Mouse (Mus musculus) myocyte (in vitro differentiated cells): ENCODE results near the gene Wdhd1. TPM values are rescaled to one million over a fixed set of nuclear protein-coding genes. Genes with fewer than 3 reads are reported as not detected.

Experiments
- H3K27me3 ChIP-seq: one replicate; pipeline ENCODE4 v1.6.1; 2011; ENCODE audit not compliant: control insufficient read depth, insufficient read depth, insufficient read length
- H3K36me3 ChIP-seq: one replicate; pipeline ENCODE4 v1.6.1; 2011; ENCODE audit not compliant: control insufficient read depth, insufficient read depth
- H3K4me2 ChIP-seq: one replicate; pipeline ENCODE4 v1.6.1; 2011; ENCODE audit warnings: low read depth, control low read depth
- H3K4me3 ChIP-seq: one replicate; pipeline ENCODE4 v1.5.1; 2011; ENCODE audit warnings: mild to moderate bottlenecking, control low read depth, moderate library complexity
- H3K79me2 ChIP-seq: one replicate; pipeline ENCODE4 v1.6.1; 2011; ENCODE audit not compliant: control insufficient read depth, insufficient read depth
- H3ac ChIP-seq: one replicate; pipeline ENCODE4 v1.6.1; 2011; ENCODE audit not compliant: control insufficient read depth, insufficient read length
- CEBPB ChIP-seq: IDR thresholded peaks from 2 replicates; pipeline ENCODE4 v1.6.1; 2011; ENCODE audit warnings: mild to moderate bottlenecking, moderate library complexity; ENCODE audit not compliant: poor library complexity, insufficient read depth, severe bottlenecking
- E2F4 ChIP-seq: IDR thresholded peaks from one replicate; pipeline ENCODE4 v1.6.1; 2011; ENCODE audit warnings: mild to moderate bottlenecking, control low read depth, moderate library complexity; ENCODE audit not compliant: insufficient read depth
- MAX ChIP-seq: IDR thresholded peaks from one replicate; pipeline ENCODE4 v1.6.1; 2011; ENCODE audit warnings: low read depth, mild to moderate bottlenecking, control low read depth
- MYOD1 ChIP-seq, 3 experiments: IDR thresholded peaks; one replicate each; pipeline ENCODE4 v1.6.1; 2011; ENCODE audit warnings: control low read depth in 2 of 3, low read depth in 2 of 3, mild to moderate bottlenecking in 2 of 3, moderate library complexity in 1 of 3; ENCODE audit not compliant: insufficient read length in 2 of 3, control insufficient read depth in 1 of 3
- MYOG ChIP-seq, 3 experiments: IDR thresholded peaks; one replicate each; pipeline ENCODE4 v1.6.1; 2011; ENCODE audit warnings: control low read depth in 2 of 3, low read depth in 2 of 3, mild to moderate bottlenecking in 2 of 3; ENCODE audit not compliant: insufficient read length in 2 of 3, control insufficient read depth in 1 of 3, insufficient read depth in 1 of 3
- POLR2A ChIP-seq: IDR thresholded peaks from one replicate; pipeline ENCODE4 v1.6.1; 2011; ENCODE audit warnings: low read depth, mild to moderate bottlenecking, control low read depth, moderate library complexity; ENCODE audit not compliant: insufficient read length
- POLR2AphosphoS2 ChIP-seq: IDR thresholded peaks from one replicate; pipeline ENCODE4 v1.6.1; 2011; ENCODE audit warnings: low read depth, control low read depth; ENCODE audit not compliant: insufficient read length
- REST ChIP-seq: IDR thresholded peaks from one replicate; pipeline ENCODE4 v1.6.1; 2011; ENCODE audit warnings: mild to moderate bottlenecking, control low read depth, moderate library complexity; ENCODE audit not compliant: insufficient read depth, insufficient read length
- SRF ChIP-seq: IDR thresholded peaks from one replicate; pipeline ENCODE4 v1.6.1; 2011; ENCODE audit warnings: low read depth; ENCODE audit not compliant: control insufficient read depth, insufficient read length
- TCF12 ChIP-seq: IDR thresholded peaks from one replicate; pipeline ENCODE4 v1.6.1; 2011; ENCODE audit warnings: mild to moderate bottlenecking, control low read depth; ENCODE audit not compliant: poor library complexity, insufficient read depth, severe bottlenecking
- TCF3 ChIP-seq: IDR thresholded peaks from one replicate; pipeline ENCODE4 v1.6.1; 2011; ENCODE audit warnings: low read depth, control low read depth; ENCODE audit not compliant: insufficient read length
- USF1 ChIP-seq: IDR thresholded peaks from one replicate; pipeline ENCODE4 v1.6.1; 2011; ENCODE audit warnings: low read depth, mild to moderate bottlenecking, control low read depth, moderate library complexity
- polyA plus RNA-seq: library from polyadenylated mRNA; unstranded; fragments of >200 nt; fragmentation: generic; extraction: Trizol; gene quantifications from one replicate; pipeline ENCODE4 v1.2.1, GENCODE M21; 2012; ENCODE audit warnings: missing spikeins

Gene Wdhd1
- polyA plus RNA-seq, 1 experiment: 2.1 TPM

GRCm38 (mm10) chr14:47309061-47309460 lies 32.4 kb upstream of the Wdhd1 start:
- TF ChIP-seq CEBPB (no peak), TCF12 (no peak), TCF3 (no peak), E2F4 (no peak), REST (no peak), POLR2AphosphoS2 (no peak), SRF (no peak), MAX (no peak), POLR2A (no peak), MYOG (IDR thresholded peaks at IDR 0.05; ENCODE audit: control insufficient read depth in 1 of 3, insufficient read depth in 1 of 3, insufficient read length in 2 of 3, low read depth in 2 of 3) (no peak), USF1 (no peak), MYOD1 (IDR thresholded peaks at IDR 0.05; ENCODE audit: control insufficient read depth in 1 of 3, insufficient read length in 2 of 3, low read depth in 2 of 3) (no peak)
- H3K79me2 ChIP-seq: peaks cover 57% of the 10 kb centered on the region
- H3K4me3 ChIP-seq: no peak overlapping the region
- H3K27me3 ChIP-seq: no peaks in the 10 kb centered on the region
- H3ac ChIP-seq: no peak overlapping the region
- peaks cover 31% of the 10 kb centered on the region for H3K36me3 ChIP-seq
- no peak overlapping the region for H3K4me2 ChIP-seq

DNA sequence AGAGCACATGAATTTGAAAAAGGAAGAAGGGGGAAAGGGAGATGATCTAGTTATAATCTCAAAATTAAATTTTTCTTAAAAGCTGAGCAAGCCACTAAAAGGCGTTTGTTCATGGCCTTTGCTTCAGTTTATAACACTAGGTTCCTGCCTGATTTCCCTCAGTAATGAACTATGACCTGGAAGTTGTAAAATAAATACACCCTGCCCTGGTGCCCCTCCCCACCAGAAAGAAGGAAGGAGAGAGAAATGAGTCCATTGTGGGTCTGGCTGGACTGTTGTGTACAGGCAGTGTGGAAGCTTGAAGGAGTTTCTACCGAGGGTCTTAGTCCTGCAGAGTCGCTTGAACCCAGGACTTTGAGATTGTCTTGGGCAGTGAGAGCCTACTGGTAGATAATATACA lies 31.0 kb upstream of the Wdhd1 start:
- H3K27me3 ChIP-seq: no peaks in the 10 kb centered on the region
- no peak overlapping the region for H3K4me3 ChIP-seq
- TF ChIP-seq USF1: no peak
- TF ChIP-seq REST: no peak
- no peak for TF ChIP-seq TCF12
- TF ChIP-seq POLR2A: no peak
- TF ChIP-seq MYOD1 (IDR thresholded peaks at IDR 0.05; ENCODE audit: control insufficient read depth in 1 of 3, insufficient read length in 2 of 3, low read depth in 2 of 3): no peak
- TF ChIP-seq MYOG (IDR thresholded peaks at IDR 0.05; ENCODE audit: control insufficient read depth in 1 of 3, insufficient read depth in 1 of 3, insufficient read length in 2 of 3, low read depth in 2 of 3): no peak
- TF ChIP-seq E2F4: no peak
- no peak for TF ChIP-seq CEBPB
- no peak for TF ChIP-seq MAX
- TF ChIP-seq POLR2AphosphoS2: no peak
- TF ChIP-seq TCF3: no peak
- TF ChIP-seq SRF: no peak
- peaks cover 22% of the 10 kb centered on the region for H3K36me3 ChIP-seq
- no peak overlapping the region for H3ac ChIP-seq
- H3K4me2 ChIP-seq: no peak overlapping the region
- H3K79me2 ChIP-seq: peaks cover 62% of the 10 kb centered on the region

DNA sequence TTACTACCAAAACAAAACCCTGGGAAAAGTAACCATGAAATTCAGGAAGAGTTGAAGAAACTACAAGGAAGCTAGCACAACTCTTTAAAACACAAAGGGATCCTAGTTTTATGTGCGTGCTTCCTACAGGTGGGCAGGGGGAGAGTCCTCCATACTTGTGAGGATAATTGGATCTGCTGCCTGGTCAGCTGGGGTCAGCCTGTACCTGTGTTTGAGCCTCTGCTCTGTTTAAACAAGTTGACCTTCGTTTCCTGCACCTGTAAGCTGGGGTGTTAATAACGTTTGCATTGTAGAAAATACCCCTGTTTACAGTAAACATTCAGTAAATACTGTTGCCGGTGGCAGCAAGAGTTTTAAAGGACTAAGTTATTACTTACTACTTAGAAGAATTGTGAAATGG lies 29.3 kb upstream of the Wdhd1 start:
- no peak overlapping the region for H3K4me3 ChIP-seq
- H3K4me2 ChIP-seq: no peak overlapping the region
- TF ChIP-seq TCF3: no peak
- no peak for TF ChIP-seq TCF12
- no peak for TF ChIP-seq MAX
- no peak for TF ChIP-seq POLR2AphosphoS2
- no peak for TF ChIP-seq MYOD1 (IDR thresholded peaks at IDR 0.05; ENCODE audit: control insufficient read depth in 1 of 3, insufficient read length in 2 of 3, low read depth in 2 of 3)
- TF ChIP-seq CEBPB: no peak
- TF ChIP-seq SRF: no peak
- no peak for TF ChIP-seq POLR2A
- no peak for TF ChIP-seq MYOG (IDR thresholded peaks at IDR 0.05; ENCODE audit: control insufficient read depth in 1 of 3, insufficient read depth in 1 of 3, insufficient read length in 2 of 3, low read depth in 2 of 3)
- TF ChIP-seq USF1: no peak
- TF ChIP-seq E2F4: no peak
- no peak for TF ChIP-seq REST
- peaks cover 10% of the 10 kb centered on the region for H3K36me3 ChIP-seq
- H3K27me3 ChIP-seq: no peaks in the 10 kb centered on the region
- H3ac ChIP-seq: no peak overlapping the region
- H3K79me2 ChIP-seq: peaks cover 80% of the 10 kb centered on the region

DNA sequence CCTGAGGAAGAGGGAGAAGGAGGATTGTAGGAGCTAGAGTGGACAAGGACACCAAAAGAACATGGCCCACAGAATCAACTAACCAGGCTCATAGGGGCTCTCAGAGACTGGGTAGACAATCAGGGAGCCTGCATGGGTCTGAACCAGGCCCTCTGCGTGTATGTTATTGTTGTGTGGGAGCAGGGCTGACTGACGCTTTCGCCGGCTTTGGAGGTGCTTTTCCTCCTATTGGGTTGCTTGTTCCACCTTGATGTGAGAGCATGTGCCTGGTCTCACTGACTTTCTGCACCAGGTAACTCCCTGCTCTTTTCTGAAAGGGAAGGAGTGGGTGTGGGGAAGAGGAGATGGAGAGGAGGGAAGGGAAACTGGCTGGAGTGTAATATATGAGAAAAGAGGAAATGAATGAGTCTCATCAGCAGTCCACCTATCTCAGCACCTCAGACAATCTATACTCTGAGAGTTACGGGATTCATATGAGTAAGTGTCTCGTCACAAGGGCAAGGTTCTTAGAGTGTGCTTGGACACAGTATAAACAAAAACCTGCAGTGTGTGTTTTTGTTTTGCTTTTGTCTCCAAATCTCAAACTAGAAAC lies 28.3 kb upstream of the Wdhd1 start:
- Histone ChIP-seq H3K4me2 (no peak overlapping the region), H3K79me2 (peaks cover 90% of the 10 kb centered on the region), H3K4me3 (no peak overlapping the region), H3ac (no peak overlapping the region), H3K36me3 (peaks cover 10% of the 10 kb centered on the region), H3K27me3 (no peaks in the 10 kb centered on the region)
- TF ChIP-seq TCF3 (no peak), E2F4 (no peak), MYOD1 (IDR thresholded peaks at IDR 0.05; ENCODE audit: control insufficient read depth in 1 of 3, insufficient read length in 2 of 3, low read depth in 2 of 3) (no peak), CEBPB (no peak), REST (no peak), MAX (no peak), USF1 (no peak), TCF12 (no peak), POLR2AphosphoS2 (no peak), SRF (no peak), MYOG (IDR thresholded peaks at IDR 0.05; ENCODE audit: control insufficient read depth in 1 of 3, insufficient read depth in 1 of 3, insufficient read length in 2 of 3, low read depth in 2 of 3) (no peak)
